Mouse (Mus musculus) telencephalon, adult 2 months (tissue): ENCODE measurements at regions not wholly inside any gene's neighbourhood (a gene's known extent, or its start where the extent isn't known, plus 50 kb on each side); places are given as distances from the start of the nearest gene placed in this dataset.
"Not testable (repeated sequence)": the region's sequence is repeated elsewhere in the genome, so short reads cannot be mapped to it uniquely, and the experiment has no call there.

Experiments used
- DNase-seq: peaks from one replicate; pipeline ENCODE4 v3.0.0-alpha.2; 2011; ENCODE audit warnings: low read depth, low spot score

DNA sequence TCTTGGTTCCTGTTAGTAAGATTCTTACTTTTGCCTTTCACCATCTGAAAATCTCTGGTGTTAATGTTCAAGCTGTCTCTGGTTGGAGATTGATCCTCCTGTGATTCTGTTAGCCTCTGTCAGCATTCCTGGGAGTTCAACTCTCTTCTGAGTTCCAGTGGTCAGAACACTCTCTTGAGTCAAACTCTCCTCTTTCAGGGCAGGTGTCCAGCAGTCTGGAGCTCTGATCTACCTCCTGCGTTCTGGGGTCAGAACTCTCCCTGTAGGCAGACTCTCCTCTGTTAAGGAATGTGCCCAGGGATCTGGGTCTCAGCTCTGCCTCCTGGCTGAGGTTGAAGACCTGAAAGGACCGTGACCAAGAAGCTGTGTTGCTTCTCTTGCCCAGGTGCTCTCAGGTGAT is 581.3 kb downstream of the H2al1n start:
- not testable (repeated sequence) for DNase-seq

DNA sequence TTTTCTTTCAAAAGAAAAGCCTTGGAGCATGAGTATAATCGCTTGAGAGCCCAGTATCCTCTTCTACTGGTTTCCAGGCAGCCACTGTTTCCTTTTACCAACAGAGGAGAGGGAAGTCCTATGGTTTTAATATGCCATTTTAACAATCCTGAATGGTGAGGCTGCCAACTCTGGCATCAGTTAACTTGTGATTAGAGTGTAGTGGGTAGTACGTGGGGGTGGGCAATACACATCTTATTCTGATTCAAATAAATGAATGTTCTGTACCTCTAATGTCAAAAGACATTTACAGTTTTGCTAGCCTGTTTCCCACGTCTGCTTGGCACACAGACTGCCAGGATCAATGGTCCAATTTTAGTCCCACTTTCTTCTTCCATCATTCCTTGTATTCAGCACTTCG is 624.9 kb downstream of the H2al1n start:
- no peak for DNase-seq

DNA sequence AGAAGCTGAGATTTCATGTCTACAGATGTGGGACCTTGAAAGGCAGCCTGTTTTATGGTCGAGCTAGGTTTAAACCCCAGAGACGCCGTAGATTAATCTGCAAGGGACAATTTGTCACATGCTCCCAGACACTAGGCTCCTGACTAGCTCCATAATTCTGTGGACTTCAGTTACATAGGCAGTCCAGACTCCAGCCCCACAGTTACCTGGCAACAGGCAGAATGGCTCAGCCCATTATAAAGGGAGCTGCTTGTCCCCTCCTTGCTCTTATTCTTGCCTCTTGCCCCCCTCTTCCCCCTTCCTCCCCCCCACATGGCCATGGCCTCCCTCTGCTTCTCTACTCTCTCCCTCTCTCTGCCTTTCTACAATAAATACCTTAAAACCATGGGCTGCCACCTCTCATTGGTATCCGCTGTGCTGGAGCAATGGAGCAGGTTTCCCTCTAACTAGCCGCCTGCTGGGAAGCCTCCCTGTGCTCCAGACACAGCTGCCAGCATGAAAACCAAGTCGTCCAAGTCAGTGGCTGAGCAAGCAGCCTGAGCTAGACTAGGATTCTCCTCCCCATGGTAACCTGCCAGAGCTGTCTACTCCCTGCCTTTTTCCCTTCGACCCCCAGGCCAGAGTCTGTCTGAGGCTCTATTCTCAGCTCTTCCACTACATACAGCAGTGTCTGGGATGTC is 628.9 kb downstream of the H2al1n start:
- DNase-seq = no peak

DNA sequence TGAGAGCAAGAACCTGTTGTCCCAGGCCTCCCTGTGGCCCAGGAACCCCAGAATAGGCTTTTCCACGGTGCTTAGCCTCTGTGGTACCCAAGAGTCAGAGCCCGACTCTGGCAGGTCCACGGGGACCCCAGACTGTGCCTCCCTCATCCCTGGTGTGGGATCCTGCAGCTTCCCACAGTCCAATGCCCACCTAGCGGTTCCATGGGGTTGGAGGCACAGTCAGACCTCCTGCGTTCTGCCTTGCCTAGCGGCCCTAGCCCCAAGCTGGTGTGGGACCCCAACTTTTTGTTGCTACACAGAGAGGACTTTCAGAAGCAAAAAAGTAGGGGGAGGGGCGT is 629.4 kb downstream of the H2al1n start:
- no peak for DNase-seq

DNA sequence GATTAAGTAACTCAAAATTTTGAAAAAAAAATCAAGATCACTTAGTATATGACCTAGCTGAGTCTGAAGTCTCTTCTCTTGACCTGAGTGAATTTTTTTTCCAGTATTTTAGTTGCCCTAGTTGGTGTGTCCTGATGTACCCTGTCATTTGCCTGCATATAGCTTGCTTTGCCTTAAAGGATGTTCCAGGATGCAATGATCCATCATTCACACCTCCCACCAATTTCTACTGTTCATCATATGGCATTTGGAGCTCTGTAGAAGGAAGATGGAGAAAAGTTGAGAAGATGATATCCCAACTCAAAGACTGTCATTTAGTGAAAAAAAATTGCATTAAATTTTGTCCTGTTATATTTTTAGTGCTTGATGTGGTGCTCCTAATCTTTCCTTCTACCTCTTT is 634.4 kb downstream of the H2al1n start:
- DNase-seq = peak; percentile 45

DNA sequence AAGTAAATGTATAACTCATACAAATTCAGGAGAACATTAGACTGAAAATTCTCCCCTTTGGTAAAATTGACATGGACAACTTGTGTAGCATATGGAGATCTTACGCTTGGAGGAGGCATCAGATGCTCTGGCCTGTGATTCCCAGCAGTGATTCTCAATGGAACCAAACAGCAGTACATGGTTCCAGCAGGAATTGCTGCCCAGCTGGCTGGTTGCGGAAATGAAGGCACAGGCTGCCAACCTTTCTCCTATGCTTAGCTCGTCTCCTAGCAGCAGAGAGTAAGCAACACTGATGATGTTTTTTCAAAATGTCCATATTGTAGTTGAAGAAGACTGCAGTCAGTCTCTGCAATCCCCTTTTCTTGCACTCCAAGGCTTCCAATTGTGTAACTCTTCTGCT is 673.7 kb downstream of the H2al1n start:
- DNase-seq = peak; percentile 43
